Mouse (Mus musculus): ENCODE measurements around the gene Sult5a1. TPM values are rescaled to one million over a fixed set of nuclear protein-coding genes. Genes with fewer than 3 reads are reported as not detected.

The Sult5a1 gene
- polyA plus RNA-seq (2012; rRNA removed), result 4.5 and 9.5 TPM in 2 replicates

DNA sequence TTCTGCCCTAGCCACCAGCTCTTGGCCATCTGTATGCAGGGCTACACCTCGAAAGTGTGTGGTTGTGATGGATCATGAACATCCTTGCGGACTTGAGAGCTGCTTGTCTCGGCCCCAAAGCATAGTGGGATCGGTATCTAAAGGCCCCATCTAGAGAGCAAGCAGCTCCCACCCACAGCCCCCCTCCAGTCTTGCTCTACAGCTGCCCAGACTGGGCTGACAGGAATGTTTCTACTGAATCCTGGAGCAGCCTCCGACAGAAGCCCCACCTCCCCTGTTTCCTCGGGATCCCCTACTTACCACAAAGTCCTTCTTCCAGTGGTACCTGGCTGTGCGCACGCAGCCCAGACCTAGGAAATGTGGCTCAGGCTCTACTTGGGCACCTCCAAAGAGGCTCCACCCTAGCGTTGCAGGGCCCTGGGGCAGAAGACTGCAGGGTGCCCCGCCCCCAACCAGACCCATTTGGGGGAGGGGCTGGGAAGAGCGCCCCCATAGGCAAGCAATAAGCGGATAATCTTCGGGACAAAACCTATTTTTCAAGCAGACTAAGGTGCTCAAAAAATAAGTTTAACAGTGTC lies at the start of gene Sult5a1:
Gene Sult5a1 (minus strand): TSS at position 428 of the 578 bp plus-strand sequence.

DNA sequence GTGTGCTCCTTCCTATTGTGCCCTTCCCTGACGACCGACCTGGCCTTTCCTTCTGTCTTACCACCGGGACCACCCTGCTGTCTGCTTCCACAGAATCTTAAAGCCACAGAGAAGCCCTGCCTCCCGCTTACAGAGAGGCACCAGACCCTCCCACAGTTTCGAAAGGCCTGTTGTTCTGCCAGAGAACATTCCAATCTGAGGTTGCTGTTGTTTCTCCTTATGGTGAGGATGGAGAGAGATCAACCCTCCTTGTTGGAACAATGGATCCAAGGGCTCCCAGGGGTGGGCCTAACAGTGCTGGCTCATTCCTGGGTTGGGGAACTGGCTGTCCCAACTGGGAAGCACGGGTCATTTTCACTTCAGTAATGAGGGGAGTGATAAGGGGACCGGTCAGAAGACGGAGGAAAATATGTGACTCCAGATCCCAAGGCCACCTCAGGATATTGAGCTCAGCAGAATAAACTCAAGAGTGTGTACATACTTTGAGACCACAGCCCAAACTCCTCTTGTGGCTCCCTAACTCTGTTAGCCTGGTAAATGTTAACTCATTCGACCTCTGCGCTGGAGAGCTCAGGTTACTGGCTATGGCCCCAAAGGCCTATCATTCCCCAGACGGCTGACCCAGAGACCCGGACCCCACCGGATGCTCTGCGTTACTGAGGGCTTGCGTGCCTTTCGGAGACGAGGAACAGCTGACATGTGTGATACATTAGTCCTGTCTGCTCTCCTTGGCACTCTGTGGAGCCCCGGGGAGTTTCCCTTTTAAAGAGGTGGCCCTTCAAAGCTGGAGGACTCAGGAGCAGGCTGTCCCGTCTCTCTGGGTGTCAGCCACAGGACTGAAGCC lies 27.7 kb upstream of the Sult5a1 start, which contains the start of gene Dpep1:
Gene Dpep1 (plus strand): TSS at position 677 of the 844 bp plus-strand sequence.

DNA sequence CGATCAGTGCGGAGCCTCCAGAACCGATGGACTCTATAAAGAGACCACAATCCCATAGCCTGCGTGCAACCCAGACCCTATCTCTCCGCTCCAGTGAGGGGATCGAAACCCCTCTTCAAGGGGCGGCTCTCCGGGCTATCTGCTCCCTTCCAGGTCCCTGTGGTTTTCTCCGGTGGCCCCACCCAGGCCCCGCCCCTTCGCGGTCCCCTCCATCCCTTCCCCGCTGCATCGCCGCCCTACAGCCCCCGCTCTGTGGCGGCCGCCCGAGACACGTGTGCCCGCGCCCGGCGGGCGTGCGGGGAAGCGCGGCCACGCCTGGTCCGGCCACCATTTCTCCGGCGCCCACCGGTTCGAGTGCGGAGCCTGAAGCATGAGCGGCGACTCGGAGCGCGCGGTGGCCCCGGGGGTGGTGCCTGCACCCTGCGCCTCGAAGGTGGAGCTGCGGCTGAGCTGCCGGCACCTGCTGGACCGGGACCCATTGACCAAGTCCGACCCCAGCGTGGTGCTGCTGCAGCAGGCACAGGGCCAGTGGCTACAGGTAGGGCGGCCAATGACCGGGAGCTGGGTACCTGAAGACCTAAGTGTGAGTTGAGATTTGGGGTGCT lies 40.9 kb downstream of the Sult5a1 start, which contains the start of gene Cpne7:
Gene Cpne7 (plus strand): TSS at position 248 of the 605 bp plus-strand sequence.

DNA sequence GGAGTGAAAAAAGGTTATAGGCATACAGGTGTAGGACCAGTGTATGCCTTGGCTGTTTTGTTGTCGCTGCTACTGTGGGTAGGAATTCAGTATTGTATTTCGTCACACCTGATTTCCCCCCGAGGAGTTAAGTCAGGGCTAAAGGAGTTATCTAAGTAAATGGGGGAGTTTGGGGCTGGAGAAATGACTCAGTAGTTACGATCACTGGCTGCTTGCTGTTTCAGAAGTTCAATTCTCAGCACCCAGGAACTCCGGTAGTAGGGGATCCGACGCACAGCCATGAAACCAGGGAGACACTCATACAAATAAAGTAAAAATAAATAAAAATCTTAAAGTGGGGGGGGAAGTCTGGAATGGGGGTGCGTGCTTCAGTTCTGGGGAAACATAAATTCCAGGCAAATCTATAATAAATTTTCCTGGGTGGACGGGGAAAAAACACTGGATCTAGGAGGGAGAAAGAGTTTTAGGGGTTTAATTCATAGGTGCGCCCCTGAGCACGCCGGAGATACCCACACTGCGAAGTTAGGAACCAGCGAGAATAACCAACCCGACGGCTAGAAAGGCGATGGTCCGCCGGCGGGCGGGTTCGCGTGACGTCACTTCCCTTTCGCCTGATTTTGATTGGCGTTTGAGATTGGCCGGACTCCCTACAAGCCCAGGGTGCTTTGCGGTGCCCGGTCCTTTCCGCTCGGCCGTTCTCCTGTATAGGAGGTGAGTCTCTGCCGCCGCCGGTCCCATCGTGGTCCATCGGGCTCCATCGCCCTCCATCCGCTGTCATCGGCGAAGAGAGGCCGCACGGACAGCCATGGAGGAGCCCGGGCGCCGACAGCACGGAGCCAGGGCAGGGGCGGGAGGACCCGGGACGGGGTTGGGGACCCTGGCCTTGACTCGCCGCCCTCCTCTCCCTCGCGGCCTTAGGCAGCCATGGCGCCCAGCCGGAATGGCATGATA lies 56.1 kb downstream of the Sult5a1 start, which contains the start of gene Rpl13:
Gene Rpl13 (plus strand): TSS at position 616 of the 951 bp plus-strand sequence.

Other genes starting within 250 kb of the Sult5a1 start
- gene Ankrd11, start 116.0 kb downstream of the Sult5a1 start, polyA plus RNA-seq (2012; rRNA removed), result 70.6 and 79.6 TPM in 2 replicates
- gene Spg7, start 95.4 kb downstream of the Sult5a1 start, polyA plus RNA-seq (2012; rRNA removed), result 101 and 102 TPM in 2 replicates
- gene Rpl13, start 56.0 kb downstream of the Sult5a1 start, polyA plus RNA-seq (2012; rRNA removed), result 1,994 and 2,434 TPM in 2 replicates
- 1.3 and 1.6 TPM in 2 replicates for gene Cpne7, start 40.9 kb downstream of the Sult5a1 start, polyA plus RNA-seq (2012; rRNA removed)
- gene Dpep1, start 27.9 kb upstream of the Sult5a1 start, polyA plus RNA-seq (2012; rRNA removed), result 1.1 and 2.0 TPM in 2 replicates
- 81.7 and 91.7 TPM in 2 replicates for gene Chmp1a, start 54.4 kb upstream of the Sult5a1 start, polyA plus RNA-seq (2012; rRNA removed)
- gene Spata33, start 54.5 kb upstream of the Sult5a1 start, polyA plus RNA-seq (2012; rRNA removed), result 6.1 and 8.3 TPM in 2 replicates
- 92.9 and 95.0 TPM in 2 replicates for gene Cdk10, start 66.5 kb upstream of the Sult5a1 start, polyA plus RNA-seq (2012; rRNA removed)
- gene Spata2l, start 77.9 kb upstream of the Sult5a1 start, polyA plus RNA-seq (2012; rRNA removed), result 1.3 and 2.5 TPM in 2 replicates
- 30.9 and 36.9 TPM in 2 replicates for gene Zfp276, start 95.9 kb upstream of the Sult5a1 start, polyA plus RNA-seq (2012; rRNA removed)
- 62.1 and 62.6 TPM in 2 replicates for gene Vps9d1, start 96.0 kb upstream of the Sult5a1 start, polyA plus RNA-seq (2012; rRNA removed)
- gene Fanca, start 160.3 kb upstream of the Sult5a1 start, polyA plus RNA-seq (2012; rRNA removed), result 66.6 and 68.8 TPM in 2 replicates
- 12.7 and 30.7 TPM in 2 replicates for gene Spire2, start 174.4 kb upstream of the Sult5a1 start, polyA plus RNA-seq (2012; rRNA removed)
- 143 and 176 TPM in 2 replicates for gene Tcf25, start 215.4 kb upstream of the Sult5a1 start, polyA plus RNA-seq (2012; rRNA removed)
- 0.04 and 0.05 TPM in 2 replicates for gene Mc1r, start 248.8 kb upstream of the Sult5a1 start, polyA plus RNA-seq (2012; rRNA removed)

Measured in central nervous system, embryonic 11.5 days (tissue).